Mouse (Mus musculus): ENCODE data around the gene Tmem52b.
"Not testable (repeated sequence)": the region's sequence is repeated elsewhere in the genome, so short reads cannot be mapped to it uniquely, and the experiment has no call there.

DNA sequence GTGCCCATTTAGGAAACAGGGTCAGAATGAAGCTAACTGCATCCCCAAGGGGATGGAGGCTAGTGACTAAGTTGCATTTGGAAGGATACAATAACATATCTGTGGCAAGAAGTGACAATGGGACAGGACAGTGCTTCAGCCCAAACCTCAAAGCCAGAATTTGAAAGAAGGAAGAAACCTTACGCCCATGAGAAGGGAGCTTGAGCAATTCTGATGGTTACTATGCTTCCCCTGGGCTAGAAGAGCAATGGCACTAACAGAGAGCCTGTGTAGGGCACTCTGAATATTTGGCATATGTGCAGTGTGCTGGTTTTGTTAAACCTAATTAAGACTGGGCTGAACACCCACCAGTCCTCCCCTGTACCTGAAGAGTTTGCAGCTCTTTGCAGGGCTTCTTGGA, 12.8 kb upstream of the Tmem52b start:
- TF ChIP-seq CTCF (IDR thresholded peaks at IDR 0.05; ENCODE audit: low read depth, low read length); POLR2A (IDR thresholded peaks at IDR 0.05; ENCODE audit: insufficient read depth, low read length); EP300 (IDR thresholded peaks at IDR 0.05; ENCODE audit: insufficient read depth, low read depth, low read length): not testable (repeated sequence)

Measured in ES-Bruce4 (cell line).